Mouse (Mus musculus): ENCODE measurements around the gene Tmem266. TPM values are rescaled to one million over a fixed set of nuclear protein-coding genes. Genes with fewer than 3 reads are reported as not detected.

Gene Tmem266
- polyA plus RNA-seq, 1 experiment from 2014 or later = not detected

DNA sequence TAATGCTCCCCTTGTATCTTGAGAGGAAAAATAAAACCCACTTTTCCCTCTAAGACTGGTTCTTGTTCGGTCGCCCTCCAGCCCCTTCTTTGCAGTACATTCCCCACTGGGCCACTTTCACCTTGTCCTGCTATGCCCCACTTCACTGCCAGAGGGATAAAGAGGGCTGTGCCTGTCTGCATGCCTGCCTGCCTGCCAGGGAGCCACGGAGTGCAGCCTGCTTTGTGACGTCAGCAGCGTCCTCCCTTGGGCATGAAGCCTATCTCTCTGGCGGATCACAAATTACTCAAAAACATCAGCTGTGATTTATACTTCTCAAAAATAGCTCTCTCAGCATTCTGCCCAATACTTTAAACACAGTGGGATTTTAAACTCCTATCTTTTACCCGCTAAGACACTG, 6.2 kb downstream of the Tmem266 start:
- no peak overlapping the region for H3K4me2 ChIP-seq
- DNase-seq (no peak), ATAC-seq (ENCODE audit: low read depth) (no peak)
- no peaks in the 10 kb centered on the region for H3K9me3 ChIP-seq (replicated peaks)
- H3K36me3 ChIP-seq = no peaks in the 10 kb centered on the region
- H3K27ac ChIP-seq = no peak overlapping the region
- 29% methylated on average over 7 of the region's 7 CpGs for WGBS (ENCODE audit: insufficient replicate concordance)
- H3K4me1 ChIP-seq (replicated peaks) = no peaks in the 10 kb centered on the region
- peaks cover 50% of the 10 kb centered on the region for H3K27me3 ChIP-seq
- no peak overlapping the region for H3K9ac ChIP-seq
- no peak overlapping the region for H3K4me3 ChIP-seq (replicated peaks)

DNA sequence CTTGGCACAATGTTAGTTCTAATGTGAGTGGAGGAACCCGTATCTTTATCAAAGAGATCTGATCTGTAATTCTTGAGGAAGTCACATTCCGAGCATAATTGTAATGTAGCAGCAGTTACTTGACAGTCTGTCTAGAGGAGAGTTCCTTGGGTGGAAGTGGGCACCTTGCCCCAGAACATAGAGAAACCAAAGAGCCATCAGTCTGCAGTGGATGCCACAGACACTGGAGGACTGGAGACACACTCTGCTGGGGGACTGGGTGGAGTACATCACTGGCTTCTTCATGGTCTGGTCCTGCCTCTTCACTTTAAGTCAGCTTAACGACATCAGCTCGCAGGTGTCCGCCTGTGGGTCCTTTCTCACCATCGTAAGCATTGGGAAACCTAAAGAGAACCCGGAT, 17.5 kb downstream of the Tmem266 start:
- Histone ChIP-seq H3K4me3 (replicated peaks) (no peak overlapping the region), H3K4me1 (replicated peaks) (no peaks in the 10 kb centered on the region), H3K9me3 (replicated peaks) (no peaks in the 10 kb centered on the region), H3K4me2 (no peak overlapping the region), H3K27me3 (no peaks in the 10 kb centered on the region), H3K27ac (no peak overlapping the region), H3K9ac (no peak overlapping the region), H3K36me3 (no peaks in the 10 kb centered on the region)
- DNase-seq = no peak
- ATAC-seq (ENCODE audit: low read depth) = no peak
- WGBS (ENCODE audit: insufficient replicate concordance) = 66% methylated on average over 7 of the region's 7 CpGs

DNA sequence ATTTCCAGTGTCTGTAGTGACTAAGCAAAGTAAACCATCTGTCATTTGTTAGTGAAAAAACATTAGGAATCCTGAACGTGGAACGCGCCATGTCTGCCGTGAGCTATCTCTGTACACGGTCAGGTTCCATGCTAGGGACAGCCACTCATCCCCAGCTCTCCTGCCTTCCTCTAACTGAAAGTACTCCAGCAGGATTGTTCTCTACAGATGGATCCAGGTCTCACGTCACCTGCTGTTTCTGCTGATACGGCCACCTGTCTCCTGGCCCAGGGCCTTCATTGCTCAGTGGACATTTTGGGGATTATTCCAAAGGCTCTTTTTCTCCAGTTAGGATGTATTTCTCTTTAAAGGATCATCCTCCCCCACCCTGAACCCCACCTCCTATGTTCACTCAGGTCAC, 18.6 kb downstream of the Tmem266 start:
- no peaks in the 10 kb centered on the region for H3K27me3 ChIP-seq
- DNase-seq = no peak
- no peak overlapping the region for H3K27ac ChIP-seq
- H3K36me3 ChIP-seq = no peaks in the 10 kb centered on the region
- no peaks in the 10 kb centered on the region for H3K4me1 ChIP-seq (replicated peaks)
- no peak overlapping the region for H3K4me3 ChIP-seq (replicated peaks)
- WGBS (ENCODE audit: insufficient replicate concordance) = 80% methylated on average over 7 of the region's 7 CpGs
- ATAC-seq (ENCODE audit: low read depth) = no peak
- no peak overlapping the region for H3K4me2 ChIP-seq
- no peak overlapping the region for H3K9ac ChIP-seq
- no peaks in the 10 kb centered on the region for H3K9me3 ChIP-seq (replicated peaks)

DNA sequence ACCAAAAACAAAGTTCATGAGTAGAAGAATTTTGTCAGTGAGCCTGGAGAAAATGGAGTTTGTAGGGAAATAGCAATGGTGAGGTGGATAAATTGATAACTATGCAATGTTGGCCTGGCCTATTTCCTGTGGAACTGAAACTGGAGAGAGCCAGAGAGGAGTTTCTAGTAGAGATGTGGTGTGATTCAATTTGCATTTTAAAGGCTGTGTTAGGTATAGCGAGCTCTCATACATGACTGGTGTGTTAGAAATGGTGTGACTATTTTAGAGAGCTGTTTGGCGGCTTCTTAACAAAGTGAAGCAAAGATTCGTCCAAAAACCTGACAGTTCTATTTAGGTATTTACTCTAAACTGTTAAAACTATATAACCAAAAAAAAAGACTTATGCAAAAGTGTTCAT, 22.0 kb downstream of the Tmem266 start:
- no peak overlapping the region for H3K9ac ChIP-seq
- no peaks in the 10 kb centered on the region for H3K36me3 ChIP-seq
- ATAC-seq (ENCODE audit: low read depth) (no peak), DNase-seq (no peak)
- WGBS (ENCODE audit: insufficient replicate concordance) = 55% methylated on average over 3 of the region's 3 CpGs
- no peak overlapping the region for H3K27ac ChIP-seq
- no peaks in the 10 kb centered on the region for H3K9me3 ChIP-seq (replicated peaks)
- no peaks in the 10 kb centered on the region for H3K27me3 ChIP-seq
- no peak overlapping the region for H3K4me2 ChIP-seq
- no peak overlapping the region for H3K4me3 ChIP-seq (replicated peaks)
- H3K4me1 ChIP-seq (replicated peaks) = no peaks in the 10 kb centered on the region

DNA sequence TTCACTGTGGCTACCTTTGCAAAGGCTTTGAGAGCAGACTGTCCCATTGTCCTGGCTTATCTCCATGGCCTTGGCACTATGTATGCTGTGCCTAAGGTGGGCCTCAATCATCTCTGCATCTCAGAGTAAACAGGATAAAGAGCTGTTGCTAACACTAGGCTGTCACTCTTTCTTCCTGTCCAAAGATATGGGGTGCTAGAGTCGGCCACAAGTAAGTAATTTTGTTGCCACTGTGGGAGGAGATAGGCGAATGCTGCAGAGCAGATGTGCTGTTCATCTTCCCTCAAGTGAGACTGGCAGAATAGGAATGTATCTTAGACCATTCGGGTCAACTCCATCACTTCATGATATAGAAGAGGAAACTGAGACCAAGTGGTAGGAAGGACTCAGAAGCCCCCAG, 28.0 kb downstream of the Tmem266 start:
- WGBS (ENCODE audit: insufficient replicate concordance) = 34% methylated on average over 3 of the region's 3 CpGs
- Histone ChIP-seq H3K9ac (no peak overlapping the region), H3K4me1 (replicated peaks) (no peaks in the 10 kb centered on the region), H3K9me3 (replicated peaks) (no peaks in the 10 kb centered on the region), H3K4me2 (no peak overlapping the region), H3K4me3 (replicated peaks) (no peak overlapping the region), H3K36me3 (no peaks in the 10 kb centered on the region), H3K27me3 (no peaks in the 10 kb centered on the region), H3K27ac (no peak overlapping the region)
- DNase-seq = no peak
- ATAC-seq (ENCODE audit: low read depth) = no peak

DNA sequence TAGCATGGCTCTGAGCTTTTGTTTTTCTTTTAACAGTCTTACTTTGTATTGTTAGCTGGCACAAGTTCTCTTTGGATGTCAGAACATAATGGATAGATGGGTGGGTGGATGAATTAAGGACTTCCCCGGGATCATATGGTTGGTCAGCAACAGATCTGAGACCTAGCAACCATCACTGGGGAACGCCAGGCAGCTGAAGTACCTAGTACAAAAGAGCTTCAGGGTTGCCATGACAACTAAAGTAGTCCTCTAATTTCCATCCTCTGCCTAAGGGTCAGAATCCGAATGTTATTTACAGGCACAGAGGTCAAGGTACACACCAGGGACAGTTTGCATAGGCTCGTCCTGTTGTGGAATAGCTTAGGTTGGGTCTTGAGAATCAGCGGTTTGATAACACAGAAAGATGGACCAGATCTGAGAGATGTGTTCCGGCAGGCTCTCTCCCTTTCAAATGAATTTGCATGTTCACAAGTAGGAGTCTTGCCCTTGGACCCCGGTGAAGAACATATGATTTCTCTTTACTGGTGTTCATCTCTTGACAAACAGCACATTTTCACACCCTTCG, 28.6 kb downstream of the Tmem266 start:
- no peak overlapping the region for H3K4me3 ChIP-seq (replicated peaks)
- no peaks in the 10 kb centered on the region for H3K27me3 ChIP-seq
- H3K9me3 ChIP-seq (replicated peaks) = no peaks in the 10 kb centered on the region
- H3K4me2 ChIP-seq = no peak overlapping the region
- H3K36me3 ChIP-seq = no peaks in the 10 kb centered on the region
- no peaks in the 10 kb centered on the region for H3K4me1 ChIP-seq (replicated peaks)
- WGBS (ENCODE audit: insufficient replicate concordance) = 56% methylated on average over 8 of the region's 8 CpGs
- no peak overlapping the region for H3K9ac ChIP-seq
- ATAC-seq (ENCODE audit: low read depth) (no peak), DNase-seq (no peak)
- H3K27ac ChIP-seq = no peak overlapping the region

DNA sequence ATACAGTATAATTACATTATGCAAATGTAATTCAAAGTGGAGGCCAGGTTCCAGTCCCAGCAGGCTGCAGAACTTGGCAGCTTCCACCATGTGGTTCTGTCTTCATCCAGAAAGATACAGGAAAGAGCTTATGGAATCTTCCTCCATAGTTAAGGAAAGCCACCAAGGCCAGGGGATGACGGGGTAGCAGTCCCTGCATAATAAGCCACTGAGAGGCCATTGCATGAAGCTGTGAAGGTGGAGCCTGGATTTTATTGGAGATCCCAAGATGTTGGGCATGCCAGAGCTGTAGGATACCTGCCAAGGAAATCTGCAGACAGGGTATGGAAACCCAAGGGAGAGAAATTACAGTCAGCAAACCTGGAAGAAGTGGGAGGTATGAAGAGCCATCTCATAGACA, 30.5 kb downstream of the Tmem266 start:
- H3K36me3 ChIP-seq = no peaks in the 10 kb centered on the region
- no peak for DNase-seq
- H3K4me1 ChIP-seq (replicated peaks) = no peaks in the 10 kb centered on the region
- ATAC-seq (ENCODE audit: low read depth) = no peak
- H3K9ac ChIP-seq = no peak overlapping the region
- H3K27ac ChIP-seq = no peak overlapping the region
- H3K27me3 ChIP-seq = no peaks in the 10 kb centered on the region
- WGBS (ENCODE audit: insufficient replicate concordance) = 59% methylated on average over 1 of the region's 1 CpGs
- no peaks in the 10 kb centered on the region for H3K9me3 ChIP-seq (replicated peaks)
- no peak overlapping the region for H3K4me2 ChIP-seq
- no peak overlapping the region for H3K4me3 ChIP-seq (replicated peaks)

DNA sequence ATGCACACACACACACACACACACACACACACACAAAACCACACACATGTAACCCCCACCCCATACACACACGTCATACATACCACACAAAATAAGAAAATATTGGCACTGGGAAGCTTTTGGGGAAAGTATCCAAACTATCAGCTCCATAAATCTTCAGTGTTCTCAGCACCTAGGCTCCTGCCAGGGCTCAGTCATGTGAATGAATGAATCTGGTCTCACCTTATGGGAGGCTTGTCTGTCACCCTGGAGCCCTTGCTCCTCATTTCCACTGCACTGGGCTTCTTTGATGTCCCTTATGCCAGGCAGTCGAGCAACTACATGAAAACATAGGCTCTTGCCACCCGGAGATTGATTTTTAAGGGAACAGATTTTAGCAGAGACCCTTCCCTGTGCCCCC, 33.7 kb downstream of the Tmem266 start:
- Histone ChIP-seq H3K27ac (no peak overlapping the region), H3K36me3 (no peaks in the 10 kb centered on the region), H3K4me3 (replicated peaks) (no peak overlapping the region), H3K9me3 (replicated peaks) (no peaks in the 10 kb centered on the region), H3K9ac (no peak overlapping the region), H3K4me1 (replicated peaks) (no peaks in the 10 kb centered on the region), H3K27me3 (no peaks in the 10 kb centered on the region), H3K4me2 (no peak overlapping the region)
- ATAC-seq (ENCODE audit: low read depth) (no peak), DNase-seq (no peak)
- 55% methylated on average over 3 of the region's 3 CpGs for WGBS (ENCODE audit: insufficient replicate concordance)

DNA sequence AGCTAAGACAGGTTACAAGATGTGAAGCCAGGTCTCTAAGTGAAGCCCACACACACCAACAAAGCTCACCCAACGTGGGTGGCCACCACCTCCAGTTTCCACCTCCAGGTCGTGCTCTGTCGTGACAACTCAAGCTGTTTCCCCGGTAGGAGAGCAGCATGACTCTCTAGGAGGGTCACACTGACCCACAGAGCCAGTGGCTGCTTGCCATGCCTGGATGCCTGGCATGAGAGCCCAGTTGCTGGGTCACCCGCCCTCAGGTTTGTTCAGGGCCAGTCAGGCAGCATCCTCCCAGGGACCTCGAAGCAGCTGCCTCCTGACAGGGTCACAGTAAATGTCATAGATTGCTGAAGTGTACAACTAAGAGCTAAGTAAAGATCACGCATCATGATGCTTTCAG, 34.1 kb downstream of the Tmem266 start:
- ATAC-seq (ENCODE audit: low read depth) = no peak
- Histone ChIP-seq H3K36me3 (no peaks in the 10 kb centered on the region), H3K4me1 (replicated peaks) (no peaks in the 10 kb centered on the region), H3K4me2 (no peak overlapping the region), H3K27ac (no peak overlapping the region), H3K27me3 (no peaks in the 10 kb centered on the region), H3K9me3 (replicated peaks) (no peaks in the 10 kb centered on the region), H3K4me3 (replicated peaks) (no peak overlapping the region), H3K9ac (no peak overlapping the region)
- WGBS (ENCODE audit: insufficient replicate concordance) = 45% methylated on average over 7 of the region's 7 CpGs
- DNase-seq = no peak

DNA sequence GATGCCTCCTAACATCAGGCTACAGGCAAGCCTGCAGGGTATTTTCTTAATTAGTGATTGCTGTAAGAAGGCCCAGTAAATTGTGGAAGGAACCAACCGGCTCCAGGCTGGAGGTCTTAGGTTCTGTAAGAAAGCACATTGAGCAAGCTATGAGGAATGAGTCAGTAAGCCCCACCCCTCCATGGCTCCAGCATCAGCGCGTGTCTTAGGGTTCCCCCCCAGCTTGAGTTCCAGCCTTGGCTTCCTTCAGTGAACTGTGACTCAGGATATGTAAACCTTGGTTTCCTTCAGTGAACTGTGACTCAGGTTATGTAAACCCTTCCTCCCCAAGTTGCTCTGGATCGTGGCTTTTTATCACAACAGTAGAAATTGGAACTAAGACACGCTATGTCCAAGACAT, 35.3 kb downstream of the Tmem266 start:
- no peaks in the 10 kb centered on the region for H3K9me3 ChIP-seq (replicated peaks)
- no peak overlapping the region for H3K9ac ChIP-seq
- H3K27ac ChIP-seq = no peak overlapping the region
- no peaks in the 10 kb centered on the region for H3K4me1 ChIP-seq (replicated peaks)
- DNase-seq (no peak), ATAC-seq (ENCODE audit: low read depth) (no peak)
- H3K4me3 ChIP-seq (replicated peaks) = no peak overlapping the region
- no peak overlapping the region for H3K4me2 ChIP-seq
- no peaks in the 10 kb centered on the region for H3K36me3 ChIP-seq
- WGBS (ENCODE audit: insufficient replicate concordance) = 64% methylated on average over 5 of the region's 5 CpGs
- H3K27me3 ChIP-seq = no peaks in the 10 kb centered on the region

DNA sequence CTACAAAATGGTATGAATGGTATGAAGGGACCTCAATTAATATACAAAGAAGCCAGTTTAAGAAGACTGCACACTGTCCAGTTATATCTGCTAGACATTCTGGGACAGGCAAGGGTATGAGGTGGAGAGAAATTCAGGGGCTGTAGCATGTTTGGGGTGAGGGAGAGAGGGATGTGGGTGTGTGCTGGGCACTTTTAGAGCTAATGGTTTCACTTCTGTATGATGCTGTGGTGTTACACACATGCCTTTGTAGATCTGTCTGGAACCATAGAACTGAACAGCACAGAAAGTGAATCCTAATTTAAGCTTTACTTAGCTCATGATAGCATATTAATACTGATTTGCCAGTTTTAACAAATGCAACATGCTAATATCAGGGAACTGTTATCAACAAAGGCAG, 37.0 kb downstream of the Tmem266 start:
- Histone ChIP-seq H3K27me3 (no peaks in the 10 kb centered on the region), H3K9ac (no peak overlapping the region), H3K27ac (no peak overlapping the region), H3K4me1 (replicated peaks) (no peaks in the 10 kb centered on the region), H3K36me3 (no peaks in the 10 kb centered on the region), H3K4me3 (replicated peaks) (no peak overlapping the region), H3K4me2 (no peak overlapping the region), H3K9me3 (replicated peaks) (no peaks in the 10 kb centered on the region)
- no peak for ATAC-seq (ENCODE audit: low read depth)
- no peak for DNase-seq

DNA sequence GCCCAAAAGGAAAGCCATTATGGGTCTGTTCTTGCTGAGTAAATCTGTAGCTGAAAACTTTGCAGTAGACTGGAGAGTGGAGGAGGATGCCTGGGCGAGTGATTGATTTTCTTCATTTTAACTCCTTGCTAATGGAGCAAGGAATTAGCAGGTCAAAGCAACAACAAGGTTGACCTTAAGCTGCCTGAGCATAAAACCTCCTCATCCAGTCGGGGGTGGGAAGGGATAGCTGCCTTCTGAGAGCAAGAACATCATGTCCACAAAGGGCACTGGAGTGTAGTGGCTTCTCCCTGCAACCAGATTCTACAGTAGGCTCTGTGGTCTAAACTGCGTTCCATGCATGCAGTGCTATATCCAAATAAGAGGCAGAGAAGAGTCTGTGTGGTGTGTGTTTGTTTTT, 41.3 kb downstream of the Tmem266 start:
- Histone ChIP-seq H3K4me1 (replicated peaks) (no peaks in the 10 kb centered on the region), H3K9me3 (replicated peaks) (no peaks in the 10 kb centered on the region), H3K27me3 (no peaks in the 10 kb centered on the region), H3K36me3 (no peaks in the 10 kb centered on the region), H3K4me2 (no peak overlapping the region), H3K9ac (no peak overlapping the region), H3K27ac (no peak overlapping the region), H3K4me3 (replicated peaks) (no peak overlapping the region)
- 48% methylated on average over 3 of the region's 3 CpGs for WGBS (ENCODE audit: insufficient replicate concordance)
- no peak for ATAC-seq (ENCODE audit: low read depth)
- no peak for DNase-seq

Measured in liver, embryonic 13.5 days (tissue).